Mouse (Mus musculus) embryonic facial prominence, embryonic 15.5 days (tissue): ENCODE results near the gene Gm37240. TPM values are rescaled to one million over a fixed set of nuclear protein-coding genes. Genes with fewer than 3 reads are reported as not detected.

Experiments used
- ATAC-seq: fragments of 200-750 bp; cut with Nextera tagmentation; 2 replicates; pipeline ENCODE4 v1.8.0; 2017; ENCODE audit warnings: low read depth, moderate TSS enrichment; ENCODE audit not compliant: insufficient number of reproducible peaks, low FRiP score, low TSS enrichment
- H3K27ac ChIP-seq: fragments of 300-500 bp; sonication (generic); replicated peaks from 2 replicates; pipeline ENCODE4 v1.5.1; 2015; ENCODE audit warnings: mild to moderate bottlenecking, inconsistent platforms
- H3K27me3 ChIP-seq: fragments of 300-500 bp; sonication (generic); 2 replicates; pipeline ENCODE4 v1.6.1; 2015; ENCODE audit warnings: inconsistent platforms
- H3K36me3 ChIP-seq: fragments of 300-500 bp; sonication (generic); 2 replicates; pipeline ENCODE4 v1.6.1; 2015; ENCODE audit warnings: mild to moderate bottlenecking, inconsistent platforms
- H3K4me1 ChIP-seq: fragments of 300-500 bp; sonication (generic); 2 replicates; pipeline ENCODE4 v1.6.1; 2015; ENCODE audit warnings: inconsistent platforms
- H3K4me2 ChIP-seq: fragments of 300-500 bp; sonication (generic); replicated peaks from 2 replicates; pipeline ENCODE4 v1.6.1; 2015; ENCODE audit warnings: mild to moderate bottlenecking, inconsistent platforms
- H3K4me3 ChIP-seq: fragments of 300-500 bp; sonication (generic); replicated peaks from 2 replicates; pipeline ENCODE4 v1.5.1; 2015; ENCODE audit warnings: mild to moderate bottlenecking, inconsistent platforms
- H3K9ac ChIP-seq: fragments of 300-500 bp; sonication (generic); 2 replicates; pipeline ENCODE4 v1.6.1; 2015; ENCODE audit warnings: inconsistent platforms
- H3K9me3 ChIP-seq: fragments of 300-500 bp; sonication (generic); replicated peaks from 2 replicates; pipeline ENCODE4 v1.6.1; 2016; ENCODE audit warnings: inconsistent platforms
- WGBS: fragments of 180-500 bp; shearing (Covaris S2); methylation state at CpG from one replicate; pipeline ENCODE4 v1.1.7; 2015; 5-methylcytosine and 5-hydroxymethylcytosine counted together
- polyA plus RNA-seq: library from polyadenylated mRNA; unstranded; fragments of >200 nt; fragmentation: Nextera tagmentation; extraction: Ambion mirVana; gene quantifications from 2 replicates; pipeline ENCODE4 v1.2.1, GENCODE M21; 2015

Gm37240 gene
- polyA plus RNA-seq, 1 experiment from 2014 or later = 12.8 TPM

- H3K9ac ChIP-seq = no peak overlapping the region
- H3K4me2 ChIP-seq = no peak overlapping the region
- no peaks in the 10 kb centered on the region for H3K27me3 ChIP-seq
- no peaks in the 10 kb centered on the region for H3K9me3 ChIP-seq
- no peak overlapping the region for H3K4me3 ChIP-seq
- H3K27ac ChIP-seq = no peak overlapping the region
- no peaks in the 10 kb centered on the region for H3K4me1 ChIP-seq
- no peak for ATAC-seq
- H3K36me3 ChIP-seq = no peaks in the 10 kb centered on the region
- WGBS = 90% methylated on average over 3 of the region's 3 CpGs
Observed at GRCm38 (mm10) chr3:84929171-84929570, 958.1 kb downstream of the Gm37240 start.

GRCm38 (mm10) chr3:84927901-84928300 is 959.4 kb downstream of the Gm37240 start:
- no peaks in the 10 kb centered on the region for H3K36me3 ChIP-seq
- 91% methylated on average over 2 of the region's 2 CpGs for WGBS
- no peak for ATAC-seq

GRCm38 (mm10) chr3:84927168-84927794 is 960.0 kb downstream of the Gm37240 start:
- 70% methylated on average over 8 of the region's 8 CpGs for WGBS
- H3K9ac ChIP-seq = no peak overlapping the region
- H3K9me3 ChIP-seq = no peaks in the 10 kb centered on the region
- H3K36me3 ChIP-seq = no peaks in the 10 kb centered on the region
- no peaks in the 10 kb centered on the region for H3K27me3 ChIP-seq
- H3K4me1 ChIP-seq = no peaks in the 10 kb centered on the region
- ATAC-seq = no peak
- H3K27ac ChIP-seq = no peak overlapping the region
- H3K4me3 ChIP-seq = no peak overlapping the region
- no peak overlapping the region for H3K4me2 ChIP-seq

More at GRCm38 (mm10) chr3:84927901-84928300, 959.4 kb downstream of the Gm37240 start:
- Histone ChIP-seq H3K4me1 (no peaks in the 10 kb centered on the region), H3K4me3 (no peak overlapping the region), H3K27me3 (no peaks in the 10 kb centered on the region), H3K9ac (no peak overlapping the region), H3K4me2 (no peak overlapping the region), H3K9me3 (no peaks in the 10 kb centered on the region), H3K27ac (no peak overlapping the region)

- Histone ChIP-seq H3K27me3 (no peaks in the 10 kb centered on the region), H3K4me2 (no peak overlapping the region), H3K36me3 (no peaks in the 10 kb centered on the region), H3K9me3 (no peaks in the 10 kb centered on the region), H3K27ac (no peak overlapping the region), H3K4me1 (no peaks in the 10 kb centered on the region), H3K9ac (no peak overlapping the region), H3K4me3 (no peak overlapping the region)
- 84% methylated on average over 5 of the region's 5 CpGs for WGBS
- no peak for ATAC-seq
Observed at GRCm38 (mm10) chr3:84926140-84926539, 961.2 kb downstream of the Gm37240 start.

GRCm38 (mm10) chr3:84925229-84925628 is 962.1 kb downstream of the Gm37240 start:
- ATAC-seq = no peak
- H3K9ac ChIP-seq = no peak overlapping the region
- no peaks in the 10 kb centered on the region for H3K36me3 ChIP-seq
- no peaks in the 10 kb centered on the region for H3K4me1 ChIP-seq
- WGBS = 65% methylated on average over 4 of the region's 4 CpGs
- no peak overlapping the region for H3K4me2 ChIP-seq
- H3K27me3 ChIP-seq = no peaks in the 10 kb centered on the region
- no peak overlapping the region for H3K4me3 ChIP-seq
- H3K9me3 ChIP-seq = no peaks in the 10 kb centered on the region
- H3K27ac ChIP-seq = no peak overlapping the region

GRCm38 (mm10) chr3:84923670-84924069 is 963.6 kb downstream of the Gm37240 start:
- H3K9ac ChIP-seq = no peak overlapping the region
- H3K4me3 ChIP-seq = no peak overlapping the region
- H3K27me3 ChIP-seq = no peaks in the 10 kb centered on the region
- no peak overlapping the region for H3K27ac ChIP-seq
- 78% methylated on average over 1 of the region's 1 CpGs for WGBS
- H3K4me1 ChIP-seq = no peaks in the 10 kb centered on the region
- no peaks in the 10 kb centered on the region for H3K36me3 ChIP-seq
- H3K4me2 ChIP-seq = no peak overlapping the region
- no peaks in the 10 kb centered on the region for H3K9me3 ChIP-seq
- ATAC-seq = no peak

GRCm38 (mm10) chr3:84923256-84923655 is 964.1 kb downstream of the Gm37240 start:
- 67% methylated on average over 1 of the region's 1 CpGs for WGBS
- Histone ChIP-seq H3K9me3 (no peaks in the 10 kb centered on the region), H3K36me3 (no peaks in the 10 kb centered on the region), H3K27me3 (no peaks in the 10 kb centered on the region), H3K27ac (no peak overlapping the region), H3K4me1 (no peaks in the 10 kb centered on the region), H3K4me3 (no peak overlapping the region), H3K4me2 (no peak overlapping the region), H3K9ac (no peak overlapping the region)
- ATAC-seq = no peak

GRCm38 (mm10) chr3:84921704-84922420 is 965.5 kb downstream of the Gm37240 start:
- H3K9me3 ChIP-seq = no peaks in the 10 kb centered on the region

GRCm38 (mm10) chr3:84917903-84918679 is 969.2 kb downstream of the Gm37240 start:
- no peaks in the 10 kb centered on the region for H3K9me3 ChIP-seq
- no peak overlapping the region for H3K27ac ChIP-seq
- no peak overlapping the region for H3K4me3 ChIP-seq
- no peak overlapping the region for H3K4me2 ChIP-seq
- no peak overlapping the region for H3K9ac ChIP-seq
- no peak for ATAC-seq
- no peaks in the 10 kb centered on the region for H3K36me3 ChIP-seq
- no peaks in the 10 kb centered on the region for H3K4me1 ChIP-seq
- H3K27me3 ChIP-seq = no peaks in the 10 kb centered on the region
- 77% methylated on average over 9 of the region's 9 CpGs for WGBS

More at GRCm38 (mm10) chr3:84921704-84922420, 965.5 kb downstream of the Gm37240 start:
- ATAC-seq = no peak
- Histone ChIP-seq H3K4me1 (no peaks in the 10 kb centered on the region), H3K27ac (no peak overlapping the region), H3K4me2 (no peak overlapping the region), H3K9ac (no peak overlapping the region), H3K36me3 (no peaks in the 10 kb centered on the region), H3K27me3 (no peaks in the 10 kb centered on the region), H3K4me3 (no peak overlapping the region)
- 70% methylated on average over 6 of the region's 6 CpGs for WGBS

- Histone ChIP-seq H3K4me1 (no peaks in the 10 kb centered on the region), H3K27ac (no peak overlapping the region), H3K9ac (no peak overlapping the region), H3K36me3 (no peaks in the 10 kb centered on the region), H3K9me3 (no peaks in the 10 kb centered on the region), H3K4me2 (no peak overlapping the region), H3K4me3 (no peak overlapping the region), H3K27me3 (no peaks in the 10 kb centered on the region)
- ATAC-seq = no peak
- WGBS = 46% methylated on average over 1 of the region's 1 CpGs
Observed at GRCm38 (mm10) chr3:84914284-84914683, 973.0 kb downstream of the Gm37240 start.

GRCm38 (mm10) chr3:84906528-84906927 is 980.8 kb downstream of the Gm37240 start:
- Histone ChIP-seq H3K4me1 (no peaks in the 10 kb centered on the region), H3K4me3 (no peak overlapping the region), H3K27ac (no peak overlapping the region), H3K9ac (no peak overlapping the region), H3K4me2 (no peak overlapping the region), H3K27me3 (no peaks in the 10 kb centered on the region), H3K9me3 (no peaks in the 10 kb centered on the region), H3K36me3 (no peaks in the 10 kb centered on the region)
- ATAC-seq = no peak
- 15% methylated on average over 1 of the region's 1 CpGs for WGBS
